Mouse (Mus musculus): ENCODE data around the gene Dnajc5g. TPM values are rescaled to one million over a fixed set of nuclear protein-coding genes. Genes with fewer than 3 reads are reported as not detected.

The Dnajc5g gene
- polyA plus RNA-seq, 1 experiment = not detected

GRCm38 (mm10) chr5:31138241-31138967, 32.3 kb downstream of the Dnajc5g start, which contains the start of gene Ucn:
Gene Ucn (minus strand): TSS chr5:31138829.
- H3K4me3 ChIP-seq (ENCODE audit: insufficient read depth, low read depth, low read length) = no peak within 1 kb of the TSS
- H3K4me1 ChIP-seq (ENCODE audit: control insufficient read depth, insufficient read depth, insufficient read length, low read length) = no peaks in the 10 kb centered on the region; the same call in 1 of the 2 replicates
- H3K27ac ChIP-seq (replicated peaks; ENCODE audit: low read depth, low read length) = no peak within 1 kb of the TSS

GRCm38 (mm10) chr5:31138968-31139425, 32.9 kb downstream of the Dnajc5g start:
- Histone ChIP-seq H3K4me1 (ENCODE audit: control insufficient read depth, insufficient read depth, insufficient read length, low read length) (no peaks in the 10 kb centered on the region; the same call in 1 of the 2 replicates), H3K4me3 (ENCODE audit: insufficient read depth, low read depth, low read length) (no peak overlapping the region), H3K27ac (replicated peaks; ENCODE audit: low read depth, low read length) (no peak overlapping the region)

- no peak overlapping the region for H3K4me3 ChIP-seq (ENCODE audit: insufficient read depth, low read depth, low read length)
- H3K27ac ChIP-seq (replicated peaks; ENCODE audit: low read depth, low read length) = no peak overlapping the region
- peaks cover 3% of the 10 kb centered on the region; the same call in 1 of the 2 replicates for H3K4me1 ChIP-seq (ENCODE audit: control insufficient read depth, insufficient read depth, insufficient read length, low read length)
Observed at GRCm38 (mm10) chr5:31149781-31150180, 43.7 kb downstream of the Dnajc5g start.

GRCm38 (mm10) chr5:31151746-31152145, 45.7 kb downstream of the Dnajc5g start:
- no peak overlapping the region for H3K27ac ChIP-seq (replicated peaks; ENCODE audit: low read depth, low read length)
- peaks cover 3% of the 10 kb centered on the region; the same call in 1 of the 2 replicates for H3K4me1 ChIP-seq (ENCODE audit: control insufficient read depth, insufficient read depth, insufficient read length, low read length)
- H3K4me3 ChIP-seq (ENCODE audit: insufficient read depth, low read depth, low read length) = no peak overlapping the region

- H3K4me3 ChIP-seq (ENCODE audit: insufficient read depth, low read depth, low read length) = peak overlapping the region; percentile 92
- H3K4me1 ChIP-seq (ENCODE audit: control insufficient read depth, insufficient read depth, insufficient read length, low read length) = peaks cover 3% of the 10 kb centered on the region; the same call in 1 of the 2 replicates
- no peak overlapping the region; the same call in 1 of the 2 replicates for H3K27ac ChIP-seq (replicated peaks; ENCODE audit: low read depth, low read length)
Observed at GRCm38 (mm10) chr5:31153516-31154151, 47.5 kb downstream of the Dnajc5g start.

GRCm38 (mm10) chr5:31154152-31154553, 48.1 kb downstream of the Dnajc5g start, which contains the start of gene Mpv17:
Gene Mpv17 (minus strand): TSS chr5:31154251.
- Histone ChIP-seq H3K4me3 (ENCODE audit: insufficient read depth, low read depth, low read length) (peak within 1 kb of the TSS; percentile 92), H3K27ac (replicated peaks; ENCODE audit: low read depth, low read length) (peak within 1 kb of the TSS; percentile 56; the same call in 1 of the 2 replicates), H3K4me1 (ENCODE audit: control insufficient read depth, insufficient read depth, insufficient read length, low read length) (peaks cover 3% of the 10 kb centered on the region; the same call in 1 of the 2 replicates)

Other genes starting within 250 kb of the Dnajc5g start
- gene Tmem214, start 238.3 kb upstream of the Dnajc5g start, polyA plus RNA-seq (2012; ENCODE audit: insufficient read depth, insufficient read length, missing spikeins) = 18.2 and 30.3 TPM in 2 replicates
- gene Agbl5, start 217.6 kb upstream of the Dnajc5g start, polyA plus RNA-seq (2012; ENCODE audit: insufficient read depth, insufficient read length, missing spikeins) = 1.7 and 2.9 TPM in 2 replicates
- gene Ost4, start 198.5 kb upstream of the Dnajc5g start, polyA plus RNA-seq (2012; ENCODE audit: insufficient read depth, insufficient read length, missing spikeins) = 357 and 467 TPM in 2 replicates
- 2.4 and 3.6 TPM in 2 replicates for gene Emilin1, start 192.9 kb upstream of the Dnajc5g start, polyA plus RNA-seq (2012; ENCODE audit: insufficient read depth, insufficient read length, missing spikeins)
- 27.8 and 28.8 TPM in 2 replicates for gene Khk, start 184.9 kb upstream of the Dnajc5g start, polyA plus RNA-seq (2012; ENCODE audit: insufficient read depth, insufficient read length, missing spikeins)
- gene Cgref1, start 160.7 kb upstream of the Dnajc5g start, polyA plus RNA-seq (2012; ENCODE audit: insufficient read depth, insufficient read length, missing spikeins) = 1.0 TPM in 1 of 2 replicates, not detected in the other
- 51.9 and 74.1 TPM in 2 replicates for gene Preb, start 145.9 kb upstream of the Dnajc5g start, polyA plus RNA-seq (2012; ENCODE audit: insufficient read depth, insufficient read length, missing spikeins)
- gene Tcf23, start 137.6 kb upstream of the Dnajc5g start, polyA plus RNA-seq (2012; ENCODE audit: insufficient read depth, insufficient read length, missing spikeins) = not detected in 2 replicates
- 156 and 168 TPM in 2 replicates for gene Atraid, start 58.0 kb upstream of the Dnajc5g start, polyA plus RNA-seq (2012; ENCODE audit: insufficient read depth, insufficient read length, missing spikeins)
- 8.2 and 10.3 TPM in 2 replicates for gene Slc5a6, start 57.4 kb upstream of the Dnajc5g start, polyA plus RNA-seq (2012; ENCODE audit: insufficient read depth, insufficient read length, missing spikeins)
- gene Cad, start 51.5 kb upstream of the Dnajc5g start, polyA plus RNA-seq (2012; ENCODE audit: insufficient read depth, insufficient read length, missing spikeins) = 6.8 and 19.9 TPM in 2 replicates
- not detected in 2 replicates for gene Slc30a3, start 2.0 kb downstream of the Dnajc5g start, polyA plus RNA-seq (2012; ENCODE audit: insufficient read depth, insufficient read length, missing spikeins)
- 3.2 and 4.2 TPM in 2 replicates for gene Trim54, start 10.4 kb downstream of the Dnajc5g start, polyA plus RNA-seq (2012; ENCODE audit: insufficient read depth, insufficient read length, missing spikeins)
- gene Ucn, start 32.5 kb downstream of the Dnajc5g start, polyA plus RNA-seq (2012; ENCODE audit: insufficient read depth, insufficient read length, missing spikeins) = not detected in 2 replicates
- gene Mpv17, start 48.0 kb downstream of the Dnajc5g start, polyA plus RNA-seq (2012; ENCODE audit: insufficient read depth, insufficient read length, missing spikeins) = 71.5 and 104 TPM in 2 replicates
- not detected in 2 replicates for gene Gm29609, start 73.6 kb downstream of the Dnajc5g start, polyA plus RNA-seq (2012; ENCODE audit: insufficient read depth, insufficient read length, missing spikeins)
- 18.3 and 18.4 TPM in 2 replicates for gene Gtf3c2, start 73.9 kb downstream of the Dnajc5g start, polyA plus RNA-seq (2012; ENCODE audit: insufficient read depth, insufficient read length, missing spikeins)
- 56.4 and 64.8 TPM in 2 replicates for gene Snx17, start 86.9 kb downstream of the Dnajc5g start, polyA plus RNA-seq (2012; ENCODE audit: insufficient read depth, insufficient read length, missing spikeins)
- gene Eif2b4, start 87.1 kb downstream of the Dnajc5g start, polyA plus RNA-seq (2012; ENCODE audit: insufficient read depth, insufficient read length, missing spikeins) = 33.3 and 43.4 TPM in 2 replicates
- gene Zfp513, start 96.0 kb downstream of the Dnajc5g start, polyA plus RNA-seq (2012; ENCODE audit: insufficient read depth, insufficient read length, missing spikeins) = 10.0 and 12.1 TPM in 2 replicates
- 39.8 and 46.0 TPM in 2 replicates for gene Ppm1g, start 114.4 kb downstream of the Dnajc5g start, polyA plus RNA-seq (2012; ENCODE audit: insufficient read depth, insufficient read length, missing spikeins)
- 31.0 and 33.7 TPM in 2 replicates for gene Nrbp1, start 134.6 kb downstream of the Dnajc5g start, polyA plus RNA-seq (2012; ENCODE audit: insufficient read depth, insufficient read length, missing spikeins)
- not detected in 2 replicates for gene Gm9970, start 134.9 kb downstream of the Dnajc5g start, polyA plus RNA-seq (2012; ENCODE audit: insufficient read depth, insufficient read length, missing spikeins)
- gene Krtcap3, start 145.4 kb downstream of the Dnajc5g start, polyA plus RNA-seq (2012; ENCODE audit: insufficient read depth, insufficient read length, missing spikeins) = 2.0 TPM in 1 of 2 replicates, not detected in the other
- 28.9 and 34.5 TPM in 2 replicates for gene Ift172, start 184.8 kb downstream of the Dnajc5g start, polyA plus RNA-seq (2012; ENCODE audit: insufficient read depth, insufficient read length, missing spikeins)
- 3.6 and 3.7 TPM in 2 replicates for gene Fndc4, start 189.8 kb downstream of the Dnajc5g start, polyA plus RNA-seq (2012; ENCODE audit: insufficient read depth, insufficient read length, missing spikeins)
- 0.99 TPM in 1 of 2 replicates, not detected in the other for gene Gckr, start 191.2 kb downstream of the Dnajc5g start, polyA plus RNA-seq (2012; ENCODE audit: insufficient read depth, insufficient read length, missing spikeins)

Measured in brown adipose tissue, adult 24 weeks (tissue).